Mouse (Mus musculus) MEL (cell line): ENCODE measurements around the gene Dock1. TPM values are rescaled to one million over a fixed set of nuclear protein-coding genes. Genes with fewer than 3 reads are reported as not detected.

Experiments
- DNase-seq: peaks from one replicate; pipeline ENCODE4 v3.0.0; 2011; ENCODE audit warnings: low read depth, low spot score
- H3K27ac ChIP-seq: 2 replicates; pipeline ENCODE4 v1.5.1; 2012; ENCODE audit warnings: low read depth, mild to moderate bottlenecking, control low read depth, low read length, moderate library complexity; ENCODE audit not compliant: control insufficient read depth
- H3K27me3 ChIP-seq, 2 experiments: fragments of 150-350 bp in 1 of 2; sonication (generic) in 1 of 2; 2 replicates each; pipeline ENCODE4 v1.6.1; 2012; ENCODE audit warnings: low read length in 2 of 2, mild to moderate bottlenecking in 2 of 2, improper control_type of control experiment in 1 of 2, moderate library complexity in 1 of 2; ENCODE audit not compliant: insufficient read depth in 2 of 2, control insufficient read depth in 1 of 2
- H3K36me3 ChIP-seq, 2 experiments: 2 replicates each; pipeline ENCODE4 v1.6.1; 2012 to 2014; ENCODE audit warnings: low read length in 2 of 2, improper control_type of control experiment in 1 of 2, inconsistent platforms in 1 of 2, mild to moderate bottlenecking in 1 of 2; ENCODE audit not compliant: insufficient read depth in 2 of 2, control insufficient read depth in 1 of 2
- H3K4me1 ChIP-seq, 2 experiments: fragments of 150-350 bp in 1 of 2; sonication (generic) in 1 of 2; 2 replicates each; pipeline ENCODE4 v1.6.1; 2012; ENCODE audit warnings: low read length in 2 of 2, improper control_type of control experiment in 1 of 2, mild to moderate bottlenecking in 1 of 2; ENCODE audit not compliant: insufficient read depth in 2 of 2, control insufficient read depth in 1 of 2
- H3K4me3 ChIP-seq, 2 experiments: fragments of 150-350 bp in 1 of 2; sonication (generic) in 1 of 2; 2 replicates each; pipeline ENCODE4 v1.5.1; 2012; ENCODE audit warnings: low read depth in 2 of 2, low read length in 2 of 2, mild to moderate bottlenecking in 2 of 2, moderate library complexity in 2 of 2, control low read depth in 1 of 2, improper control_type of control experiment in 1 of 2; ENCODE audit not compliant: control insufficient read depth in 1 of 2, insufficient read depth in 1 of 2
- H3K79me2 ChIP-seq: 2 replicates; pipeline ENCODE4 v1.6.1; 2012; ENCODE audit warnings: mild to moderate bottlenecking, low read length, moderate library complexity; ENCODE audit not compliant: control insufficient read depth, poor library complexity, insufficient read depth
- H3K9ac ChIP-seq: 2 replicates; pipeline ENCODE4 v1.6.1; 2012; ENCODE audit warnings: low read depth, mild to moderate bottlenecking, control low read depth, low read length, moderate library complexity; ENCODE audit not compliant: control insufficient read depth, poor library complexity, severe bottlenecking
- H3K9me3 ChIP-seq: fragments of 150-350 bp; sonication (generic); replicated peaks from 2 replicates; pipeline ENCODE4 v1.6.1; 2012; ENCODE audit warnings: mild to moderate bottlenecking, low read length, improper control_type of control experiment, moderate library complexity; ENCODE audit not compliant: insufficient read depth
- CHD2 ChIP-seq: IDR thresholded peaks from 2 replicates; pipeline ENCODE4 v1.6.1; 2011; ENCODE audit warnings: low read length, improper control_type of control experiment
- ELF1 ChIP-seq: IDR thresholded peaks from 2 replicates; pipeline ENCODE4 v1.6.1; 2014; ENCODE audit warnings: low read depth, mild to moderate bottlenecking, inconsistent platforms, low read length, improper control_type of control experiment, moderate library complexity
- EP300 ChIP-seq, 2 experiments: IDR thresholded peaks; 2 replicates each; pipeline ENCODE4 v1.6.1; 2011; ENCODE audit warnings: improper control_type of control experiment in 2 of 2, low read length in 2 of 2, low read depth in 1 of 2, mild to moderate bottlenecking in 1 of 2
- ETS1 ChIP-seq: IDR thresholded peaks from 2 replicates; pipeline ENCODE4 v1.6.1; 2012; ENCODE audit warnings: low read depth, mild to moderate bottlenecking, inconsistent platforms, low read length, improper control_type of control experiment, moderate library complexity
- GABPA ChIP-seq: IDR thresholded peaks from 2 replicates; pipeline ENCODE4 v1.6.1; 2012; ENCODE audit warnings: low read depth, mild to moderate bottlenecking, inconsistent platforms, low read length, improper control_type of control experiment, moderate library complexity
- GATA1 ChIP-seq: IDR thresholded peaks from 2 replicates; pipeline ENCODE4 v1.6.1; 2011; ENCODE audit warnings: low read depth, low read length, improper control_type of control experiment
- HCFC1 ChIP-seq: IDR thresholded peaks from 2 replicates; pipeline ENCODE4 v1.6.1; 2012; ENCODE audit warnings: low read depth, mild to moderate bottlenecking, inconsistent platforms, low read length, improper control_type of control experiment, moderate library complexity
- JUND ChIP-seq: IDR thresholded peaks from 2 replicates; pipeline ENCODE4 v1.6.1; 2011; ENCODE audit warnings: low read depth, mild to moderate bottlenecking, improper control_type of control experiment, low read length
- MAFK ChIP-seq: IDR thresholded peaks from 2 replicates; pipeline ENCODE4 v1.6.1; 2011; ENCODE audit warnings: low read depth, mild to moderate bottlenecking, low read length, improper control_type of control experiment, borderline replicate concordance
- MAX ChIP-seq: IDR thresholded peaks from 2 replicates; pipeline ENCODE4 v1.6.1; 2011; ENCODE audit warnings: low read length, improper control_type of control experiment
- MAZ ChIP-seq: IDR thresholded peaks from 2 replicates; pipeline ENCODE4 v1.6.1; 2012; ENCODE audit warnings: low read depth, mild to moderate bottlenecking, inconsistent platforms, low read length, improper control_type of control experiment
- MEF2A ChIP-seq: IDR thresholded peaks from 2 replicates; pipeline ENCODE4 v1.6.1; 2014; ENCODE audit warnings: low read depth, mild to moderate bottlenecking, inconsistent platforms, low read length, improper control_type of control experiment; ENCODE audit not compliant: poor library complexity, insufficient replicate concordance, severe bottlenecking; ENCODE audit errors: extremely low read depth
- MYB ChIP-seq: IDR thresholded peaks from 2 replicates; pipeline ENCODE4 v1.6.1; 2011; ENCODE audit warnings: mild to moderate bottlenecking, low read depth, low read length, improper control_type of control experiment
- MYC ChIP-seq: IDR thresholded peaks from 2 replicates; pipeline ENCODE4 v1.6.1; 2011; ENCODE audit warnings: low read depth, mild to moderate bottlenecking, low read length, improper control_type of control experiment, moderate library complexity
- NRF1 ChIP-seq: IDR thresholded peaks from 2 replicates; pipeline ENCODE4 v1.6.1; 2014; ENCODE audit warnings: low read depth, mild to moderate bottlenecking, inconsistent platforms, low read length, improper control_type of control experiment, moderate library complexity; ENCODE audit not compliant: poor library complexity, insufficient read depth, severe bottlenecking
- POLR2AphosphoS5 ChIP-seq: IDR thresholded peaks from 2 replicates; pipeline ENCODE4 v1.6.1; 2012; ENCODE audit warnings: low read depth, borderline replicate concordance, mild to moderate bottlenecking, inconsistent platforms, low read length, moderate library complexity, mixed read lengths
- SIN3A ChIP-seq: IDR thresholded peaks from 2 replicates; pipeline ENCODE4 v1.6.1; 2012; ENCODE audit warnings: low read length, improper control_type of control experiment, inconsistent platforms
- SMC3 ChIP-seq: IDR thresholded peaks from 2 replicates; pipeline ENCODE4 v1.6.1; 2011; ENCODE audit warnings: low read depth, low read length, improper control_type of control experiment
- TBP ChIP-seq: IDR thresholded peaks from 2 replicates; pipeline ENCODE4 v1.8.0; 2011; ENCODE audit warnings: low read depth, low read length, improper control_type of control experiment
- UBTF ChIP-seq: IDR thresholded peaks from 2 replicates; pipeline ENCODE4 v1.6.1; 2012; ENCODE audit warnings: low read depth, mild to moderate bottlenecking, inconsistent platforms, low read length, improper control_type of control experiment, moderate library complexity, borderline replicate concordance; ENCODE audit not compliant: insufficient read depth
- USF1 ChIP-seq: IDR thresholded peaks from 2 replicates; pipeline ENCODE4 v1.6.1; 2014; ENCODE audit warnings: low read depth, mild to moderate bottlenecking, inconsistent platforms, low read length, improper control_type of control experiment, moderate library complexity
- USF2 ChIP-seq, 2 experiments: IDR thresholded peaks; 2 replicates each; pipeline ENCODE4 v1.6.1; 2011 to 2012; ENCODE audit warnings: improper control_type of control experiment in 2 of 2, low read length in 2 of 2, borderline replicate concordance in 1 of 2, inconsistent platforms in 1 of 2, low read depth in 1 of 2, mild to moderate bottlenecking in 1 of 2; ENCODE audit not compliant: insufficient read depth in 1 of 2
- ZC3H11A ChIP-seq: IDR thresholded peaks from 2 replicates; pipeline ENCODE4 v1.6.1; 2012; ENCODE audit warnings: low read depth, mild to moderate bottlenecking, inconsistent platforms, low read length, improper control_type of control experiment
- ZKSCAN1 ChIP-seq: IDR thresholded peaks from 2 replicates; pipeline ENCODE4 v1.6.1; 2012; ENCODE audit warnings: low read depth, mild to moderate bottlenecking, inconsistent platforms, low read length, improper control_type of control experiment, moderate library complexity
- ZMIZ1 ChIP-seq: IDR thresholded peaks from 2 replicates; pipeline ENCODE4 v1.6.1; 2012; ENCODE audit warnings: low read depth, mild to moderate bottlenecking, inconsistent platforms, low read length, improper control_type of control experiment, moderate library complexity
- ZNF384 ChIP-seq: IDR thresholded peaks from 2 replicates; pipeline ENCODE4 v1.6.1; 2012; ENCODE audit warnings: low read depth, mild to moderate bottlenecking, inconsistent platforms, low read length, improper control_type of control experiment
- polyA plus RNA-seq, 2 experiments: library from polyadenylated mRNA; stranded (reverse) in 1 of 2; unstranded in 1 of 2; fragments of >175 nt in 1 of 2; fragments of >200 nt in 1 of 2; gene quantifications; 2 replicates each; pipeline versions ENCODE4 v1.2.1 to v1.2.4; 2012; ENCODE audit warnings: low replicate concordance in 2 of 2, low read depth in 1 of 2; ENCODE audit not compliant: insufficient read length in 2 of 2, insufficient read depth in 1 of 2, missing spikeins in 1 of 2
- total RNA-seq: library from RNA; depleted of rRNA; stranded (reverse); fragments of 300-350 nt; gene quantifications from 2 replicates; pipeline ENCODE4 v1.2.3, GENCODE M21; 2012

The Dock1 gene
- total and polyA plus RNA-seq, 3 experiments: not detected

GRCm38 (mm10) chr7:134880431-134880830 lies 210.0 kb downstream of the Dock1 start:
- Histone ChIP-seq H3K27ac (no peak overlapping the region), H3K79me2 (no peaks in the 10 kb centered on the region), H3K36me3 (no peaks in the 10 kb centered on the region), H3K4me3 (no peak overlapping the region), H3K27me3 (no peaks in the 10 kb centered on the region), H3K9ac (no peak overlapping the region), H3K4me1 (no peaks in the 10 kb centered on the region), H3K9me3 (no peaks in the 10 kb centered on the region)
- no peak for DNase-seq
- TF ChIP-seq ZNF384 (no peak), NRF1 (no peak), GABPA (no peak), ETS1 (no peak), TBP (no peak), ZKSCAN1 (no peak), HCFC1 (no peak), EP300 (IDR thresholded peaks at IDR 0.05; ENCODE audit: low read depth in 1 of 2, low read length in 2 of 2) (no peak), MYC (no peak), MEF2A (no peak), UBTF (no peak), MAZ (no peak), JUND (no peak), CHD2 (no peak), USF1 (no peak), SMC3 (no peak), MAX (no peak), ELF1 (no peak)

GRCm38 (mm10) chr7:134883516-134883915 lies 213.1 kb downstream of the Dock1 start:
- Histone ChIP-seq H3K9me3 (no peaks in the 10 kb centered on the region), H3K27me3 (no peaks in the 10 kb centered on the region), H3K79me2 (no peaks in the 10 kb centered on the region), H3K27ac (no peak overlapping the region), H3K4me1 (no peaks in the 10 kb centered on the region), H3K36me3 (no peaks in the 10 kb centered on the region), H3K4me3 (no peak overlapping the region), H3K9ac (no peak overlapping the region)
- DNase-seq: no peak
- TF ChIP-seq ELF1 (no peak), ZC3H11A (no peak), UBTF (no peak), ZKSCAN1 (no peak), EP300 (IDR thresholded peaks at IDR 0.05; ENCODE audit: low read depth in 1 of 2, low read length in 2 of 2) (no peak), SIN3A (no peak), GATA1 (no peak), MAFK (no peak), NRF1 (no peak), MYB (no peak), ETS1 (no peak), MYC (no peak), MAX (no peak), ZMIZ1 (no peak), POLR2AphosphoS5 (no peak), TBP (no peak), JUND (no peak), USF2 (IDR thresholded peaks at IDR 0.05; ENCODE audit: borderline replicate concordance in 1 of 2, insufficient read depth in 1 of 2, low read depth in 1 of 2, low read length in 2 of 2) (no peak)
